Mouse (Mus musculus): ENCODE data around the gene Eif4h. TPM values are rescaled to one million over a fixed set of nuclear protein-coding genes. Genes with fewer than 3 reads are reported as not detected.

The Eif4h gene
- total RNA-seq (2014; rRNA removed) (139 and 146 TPM in 2 replicates), polyA plus RNA-seq (2012; rRNA removed) (127 and 134 TPM in 2 replicates)

GRCm38 (mm10) chr5:134639269-134639682 is at the start of gene Eif4h:
Gene Eif4h, minus strand, starts transcription at chr5:134639490.
- peak; percentile 80 for DNase-seq (ENCODE audit: extremely low read depth, low read depth, low spot score)
- Histone ChIP-seq H3K9ac (ENCODE audit: low read depth, low read length) (peak within 1 kb of the TSS; percentile 90), H3K36me3 (ENCODE audit: control insufficient read depth, insufficient read depth, low read length) (peaks cover 10% of the 10 kb centered on the region), H3K4me3 (ENCODE audit: insufficient read depth, low read depth, low read length) (peak within 1 kb of the TSS; percentile 68), H3K79me2 (ENCODE audit: control insufficient read depth, insufficient read depth, low read length) (peaks cover 32% of the 10 kb centered on the region; the same call in 1 of the 2 replicates), H3K27me3 (ENCODE audit: control insufficient read depth, insufficient read depth, low read length) (no peaks in the 10 kb centered on the region), H3K27ac (replicated peaks; ENCODE audit: insufficient read depth, low read depth, low read length) (peak within 1 kb of the TSS; percentile 77), H3K4me1 (ENCODE audit: control insufficient read depth, insufficient read depth, low read length) (peaks cover 9% of the 10 kb centered on the region)
- TF ChIP-seq POLR2A (IDR thresholded peaks at IDR 0.05; ENCODE audit: extremely low read depth, insufficient read depth, low read length) (peak; percentile 93), CTCF (IDR thresholded peaks at IDR 0.05; ENCODE audit: low read depth, low read length) (no peak)
- WGBS: under 1% methylated on average over 51 of the region's 52 CpGs

- H3K9ac ChIP-seq (ENCODE audit: low read depth, low read length): 0 out of 2 replicates have a peak overlapping the region, but pooled peaks have one; percentile 16
- no peaks in the 10 kb centered on the region for H3K79me2 ChIP-seq (ENCODE audit: control insufficient read depth, insufficient read depth, low read length)
- no peaks in the 10 kb centered on the region for H3K27me3 ChIP-seq (ENCODE audit: control insufficient read depth, insufficient read depth, low read length)
- no peaks in the 10 kb centered on the region for H3K4me1 ChIP-seq (ENCODE audit: control insufficient read depth, insufficient read depth, low read length)
- TF ChIP-seq POLR2A (IDR thresholded peaks at IDR 0.05; ENCODE audit: extremely low read depth, insufficient read depth, low read length): 0 out of 2 replicates have a peak, but pooled peaks have one; percentile 8
- peak; percentile 48; the same call in 1 of the 2 replicates for TF ChIP-seq CTCF (IDR thresholded peaks at IDR 0.05; ENCODE audit: low read depth, low read length)
- H3K4me3 ChIP-seq (ENCODE audit: insufficient read depth, low read depth, low read length): peak overlapping the region; percentile 67
- no peak overlapping the region for H3K27ac ChIP-seq (replicated peaks; ENCODE audit: insufficient read depth, low read depth, low read length)
- peak; percentile 97 for DNase-seq (ENCODE audit: extremely low read depth, low read depth, low spot score)
- under 1% methylated on average over 38 of the region's 38 CpGs for WGBS
- no peaks in the 10 kb centered on the region for H3K36me3 ChIP-seq (ENCODE audit: control insufficient read depth, insufficient read depth, low read length)
Observed at GRCm38 (mm10) chr5:134688718-134689284, 49.5 kb upstream of the Eif4h start.

GRCm38 (mm10) chr5:134688086-134688717 is 48.9 kb upstream of the Eif4h start, which contains the start of gene Limk1:
Gene Limk1, minus strand, starts transcription at chr5:134688598.
- Histone ChIP-seq H3K27me3 (ENCODE audit: control insufficient read depth, insufficient read depth, low read length) (no peaks in the 10 kb centered on the region), H3K4me1 (ENCODE audit: control insufficient read depth, insufficient read depth, low read length) (no peaks in the 10 kb centered on the region), H3K79me2 (ENCODE audit: control insufficient read depth, insufficient read depth, low read length) (no peaks in the 10 kb centered on the region), H3K27ac (replicated peaks; ENCODE audit: insufficient read depth, low read depth, low read length) (no peak within 1 kb of the TSS), H3K9ac (ENCODE audit: low read depth, low read length) (peak within 1 kb of the TSS; percentile 61), H3K4me3 (ENCODE audit: insufficient read depth, low read depth, low read length) (peak within 1 kb of the TSS; percentile 67), H3K36me3 (ENCODE audit: control insufficient read depth, insufficient read depth, low read length) (no peaks in the 10 kb centered on the region)
- TF ChIP-seq CTCF (IDR thresholded peaks at IDR 0.05; ENCODE audit: low read depth, low read length) (no peak), POLR2A (IDR thresholded peaks at IDR 0.05; ENCODE audit: extremely low read depth, insufficient read depth, low read length) (no peak)
- DNase-seq (ENCODE audit: extremely low read depth, low read depth, low spot score): no peak
- under 1% methylated on average over 53 of the region's 69 CpGs for WGBS

- 84% methylated on average over 1 of the region's 1 CpGs for WGBS
Observed at GRCm38 (mm10) chr5:134687187-134687586, 47.9 kb upstream of the Eif4h start.

GRCm38 (mm10) chr5:134686541-134686940 is 47.3 kb upstream of the Eif4h start:
- Histone ChIP-seq H3K79me2 (ENCODE audit: control insufficient read depth, insufficient read depth, low read length) (no peaks in the 10 kb centered on the region), H3K9ac (ENCODE audit: low read depth, low read length) (no peak overlapping the region), H3K4me1 (ENCODE audit: control insufficient read depth, insufficient read depth, low read length) (no peaks in the 10 kb centered on the region), H3K4me3 (ENCODE audit: insufficient read depth, low read depth, low read length) (no peak overlapping the region), H3K36me3 (ENCODE audit: control insufficient read depth, insufficient read depth, low read length) (no peaks in the 10 kb centered on the region), H3K27ac (replicated peaks; ENCODE audit: insufficient read depth, low read depth, low read length) (no peak overlapping the region), H3K27me3 (ENCODE audit: control insufficient read depth, insufficient read depth, low read length) (no peaks in the 10 kb centered on the region)
- WGBS: 95% methylated on average over 6 of the region's 6 CpGs
- DNase-seq (ENCODE audit: extremely low read depth, low read depth, low spot score): no peak
- no peak for TF ChIP-seq CTCF (IDR thresholded peaks at IDR 0.05; ENCODE audit: low read depth, low read length)
- TF ChIP-seq POLR2A (IDR thresholded peaks at IDR 0.05; ENCODE audit: extremely low read depth, insufficient read depth, low read length): no peak

More at GRCm38 (mm10) chr5:134687187-134687586, 47.9 kb upstream of the Eif4h start:
- Histone ChIP-seq H3K4me1 (ENCODE audit: control insufficient read depth, insufficient read depth, low read length) (no peaks in the 10 kb centered on the region), H3K27ac (replicated peaks; ENCODE audit: insufficient read depth, low read depth, low read length) (no peak overlapping the region), H3K36me3 (ENCODE audit: control insufficient read depth, insufficient read depth, low read length) (no peaks in the 10 kb centered on the region), H3K79me2 (ENCODE audit: control insufficient read depth, insufficient read depth, low read length) (no peaks in the 10 kb centered on the region), H3K27me3 (ENCODE audit: control insufficient read depth, insufficient read depth, low read length) (no peaks in the 10 kb centered on the region), H3K4me3 (ENCODE audit: insufficient read depth, low read depth, low read length) (no peak overlapping the region), H3K9ac (ENCODE audit: low read depth, low read length) (no peak overlapping the region)
- TF ChIP-seq CTCF (IDR thresholded peaks at IDR 0.05; ENCODE audit: low read depth, low read length) (no peak), POLR2A (IDR thresholded peaks at IDR 0.05; ENCODE audit: extremely low read depth, insufficient read depth, low read length) (no peak)
- no peak for DNase-seq (ENCODE audit: extremely low read depth, low read depth, low spot score)

All from liver, adult 2 months (tissue).